In genomic region chr4:138480962-138481361, GRCm38 (mm10) we compare ENCODE assay signal across 20 mouse cellular contexts. TPM values are rescaled to one million over a fixed set of nuclear protein-coding genes. Genes with fewer than 3 reads are reported as not detected.
DNase-seq lines count a peak whose midpoint lies in the region; ATAC-seq and TF ChIP-seq lines count a peak whose summit lies in the region.
"Had no signal": no experiment of that assay in that cellular context is flagged by ENCODE, and none has a peak within 500 bp of the region (broad histone marks: within the 10 kb centered on the region; RNA-seq: fewer than 3 reads in every experiment).

No protein-coding gene starts in this region.

- peak; percentile 34 for DNase-seq in kidney, adult 2 months
- DNase-seq in kidney, postnatal 36 days = no peak
- DNase-seq in kidney, postnatal 0 days (ENCODE audit: low spot score) = peak; percentile 92
- no peak for DNase-seq in kidney, postnatal 10 days
- DNase-seq in lung, postnatal 4 days = no peak
- DNase-seq in midbrain, embryonic 11.5 days (ENCODE audit: low spot score, missing footprints) = peak; percentile 47
- DNase-seq: adrenal gland, adult 8-10 months; adrenal gland, postnatal 36 days; B cell, adult 2 months; cerebellum, adult 2 months; cerebellum, postnatal 10 days; gastrocnemius, adult 2 months; gastrocnemius, postnatal 25 days had no signal

- no peak overlapping the region for H3K4me3 ChIP-seq in kidney, adult 2 months (ENCODE audit: insufficient read depth, low read depth, low read length)
- H3K4me3 ChIP-seq in kidney, postnatal 0 days (replicated peaks; ENCODE audit: low read depth, low read length) = no peak overlapping the region
- H3K4me3 ChIP-seq in lung, embryonic 15.5 days = no peak overlapping the region
- no peak overlapping the region for H3K4me3 ChIP-seq in midbrain, embryonic 11.5 days (ENCODE audit: low read depth, low read length)
- no peak overlapping the region for H3K4me3 ChIP-seq in midbrain, embryonic 13.5 days (replicated peaks)
- H3K4me3 ChIP-seq: embryonic facial prominence, embryonic 10.5 days; gastrocnemius, adult 2 months; heart, embryonic 12.5 days had no signal

- ATAC-seq in kidney, postnatal 0 days (replicated peaks; ENCODE audit: low FRiP score, low read depth) = no peak
- peak; percentile 37; the same call in 1 of the 2 replicates for ATAC-seq in lung, embryonic 15.5 days (ENCODE audit: borderline replicate concordance, extremely low read depth, low FRiP score, low TSS enrichment)
- ATAC-seq in midbrain, embryonic 11.5 days (ENCODE audit: low FRiP score) = no peak
- no peak for ATAC-seq in midbrain, embryonic 13.5 days
- ATAC-seq: CD4-positive, CD25-positive, alpha-beta regulatory T cell, adult 4 months; forebrain, embryonic 14.5 days had no signal

- no peaks in the 10 kb centered on the region for H3K4me1 ChIP-seq in kidney, adult 2 months (ENCODE audit: control insufficient read depth, insufficient read depth, low read length)
- 0 out of 2 replicates have a peak, but pooled peaks cover 9% of the 10 kb centered on the region for H3K4me1 ChIP-seq in kidney, postnatal 0 days (replicated peaks; ENCODE audit: insufficient read depth, low read length)
- peaks cover 6% of the 10 kb centered on the region; the same call in 1 of the 2 replicates for H3K4me1 ChIP-seq in lung, embryonic 15.5 days
- no peaks in the 10 kb centered on the region for H3K4me1 ChIP-seq in midbrain, embryonic 11.5 days (ENCODE audit: control insufficient read depth, insufficient read depth, low read length)
- peaks cover 7% of the 10 kb centered on the region; the same call in 1 of the 2 replicates for H3K4me1 ChIP-seq in midbrain, embryonic 13.5 days (replicated peaks)
- H3K4me1 ChIP-seq: embryonic facial prominence, embryonic 10.5 days; heart, embryonic 12.5 days had no signal

- H3K9ac ChIP-seq in kidney, postnatal 0 days (ENCODE audit: low read depth, low read length) = no peak overlapping the region
- no peak overlapping the region for H3K9ac ChIP-seq in lung, embryonic 15.5 days
- H3K9ac ChIP-seq in midbrain, embryonic 11.5 days (ENCODE audit: low read length) = no peak overlapping the region
- no peak overlapping the region for H3K9ac ChIP-seq in midbrain, embryonic 13.5 days (replicated peaks)
- H3K9ac ChIP-seq: heart, embryonic 12.5 days had no signal

- no peak for TF ChIP-seq POLR2A in kidney, adult 2 months (IDR thresholded peaks at IDR 0.05; ENCODE audit: low read depth, low read length)

- no peak overlapping the region for H3K27ac ChIP-seq in kidney, adult 2 months (ENCODE audit: insufficient read depth, low read depth, low read length)
- 0 out of 2 replicates have a peak overlapping the region, but pooled peaks have one; percentile 15 for H3K27ac ChIP-seq in kidney, postnatal 0 days
- no peak overlapping the region for H3K27ac ChIP-seq in lung, embryonic 15.5 days
- no peak overlapping the region for H3K27ac ChIP-seq in midbrain, embryonic 11.5 days (ENCODE audit: low read depth, low read length)
- H3K27ac ChIP-seq in midbrain, embryonic 13.5 days = no peak overlapping the region
- H3K27ac ChIP-seq: embryonic facial prominence, embryonic 10.5 days; gastrocnemius, adult 2 months had no signal

- H3K4me2 ChIP-seq in kidney, postnatal 0 days (ENCODE audit: low read length) = no peak overlapping the region
- no peak overlapping the region for H3K4me2 ChIP-seq in lung, embryonic 15.5 days
- H3K4me2 ChIP-seq in midbrain, embryonic 11.5 days = no peak overlapping the region
- H3K4me2 ChIP-seq in midbrain, embryonic 13.5 days (replicated peaks) = no peak overlapping the region
- H3K4me2 ChIP-seq: heart, embryonic 12.5 days had no signal

- 17% methylated on average over 9 of the region's 9 CpGs for WGBS in kidney, adult 2 months
- 12% methylated on average over 9 of the region's 9 CpGs for WGBS in kidney, postnatal 0 days
- WGBS in lung, embryonic 15.5 days = 29% methylated on average over 9 of the region's 9 CpGs
- 68% methylated on average over 9 of the region's 9 CpGs for WGBS in midbrain, embryonic 11.5 days
- 62% methylated on average over 9 of the region's 9 CpGs for WGBS in midbrain, embryonic 13.5 days

- H3K36me3 ChIP-seq in kidney, adult 2 months (ENCODE audit: control insufficient read depth, insufficient read depth, low read length) = no peaks in the 10 kb centered on the region
- no peaks in the 10 kb centered on the region for H3K36me3 ChIP-seq in kidney, postnatal 0 days (ENCODE audit: insufficient read depth, low read length)
- no peaks in the 10 kb centered on the region for H3K36me3 ChIP-seq in lung, embryonic 15.5 days
- no peaks in the 10 kb centered on the region for H3K36me3 ChIP-seq in midbrain, embryonic 11.5 days (ENCODE audit: control insufficient read depth, insufficient read depth, low read length)
- H3K36me3 ChIP-seq in midbrain, embryonic 13.5 days = no peaks in the 10 kb centered on the region
- H3K36me3 ChIP-seq: embryonic facial prominence, embryonic 10.5 days; G1E; heart, embryonic 12.5 days had no signal

- H3K27me3 ChIP-seq in kidney, adult 2 months (replicated peaks; ENCODE audit: control insufficient read depth, insufficient read depth, low read length) = no peaks in the 10 kb centered on the region
- no peaks in the 10 kb centered on the region for H3K27me3 ChIP-seq in kidney, postnatal 0 days (ENCODE audit: insufficient read depth, low read length)
- peaks cover 3% of the 10 kb centered on the region; the same call in 1 of the 2 replicates for H3K27me3 ChIP-seq in lung, embryonic 15.5 days
- no peaks in the 10 kb centered on the region for H3K27me3 ChIP-seq in midbrain, embryonic 11.5 days (ENCODE audit: control insufficient read depth, insufficient read depth, low read length)
- H3K27me3 ChIP-seq in midbrain, embryonic 13.5 days = no peaks in the 10 kb centered on the region

- H3K9me3 ChIP-seq in kidney, postnatal 0 days (replicated peaks; ENCODE audit: low read length) = no peaks in the 10 kb centered on the region
- H3K9me3 ChIP-seq in lung, embryonic 15.5 days = no peaks in the 10 kb centered on the region
- no peaks in the 10 kb centered on the region for H3K9me3 ChIP-seq in midbrain, embryonic 11.5 days (ENCODE audit: control insufficient read depth, low read length)
- H3K9me3 ChIP-seq in midbrain, embryonic 13.5 days = no peaks in the 10 kb centered on the region
- H3K9me3 ChIP-seq: embryonic facial prominence, embryonic 10.5 days; heart, embryonic 12.5 days had no signal

- TF ChIP-seq CTCF in kidney, adult 2 months (conservative IDR thresholded peaks at IDR 0.05; ENCODE audit: insufficient read depth, insufficient read length, low read depth, low read length) = no peak
- TF ChIP-seq CTCF in kidney, postnatal 0 days (IDR thresholded peaks at IDR 0.05; ENCODE audit: low read depth) = no peak

RNA-seq across cellular contexts. Expression of gene Camk2n1, which starts 26.8 kb away (rescaled TPM):
- polyA plus RNA-seq in kidney, adult 2 months (2012; rRNA removed) = 39.6 and 40.1 TPM in 2 replicates
- polyA plus RNA-seq in kidney, postnatal 0 days (2015; fragmentation: Nextera tagmentation; extraction: Ambion mirVana) = 13.8 and 14.5 TPM in 2 replicates
- 2.8 and 2.9 TPM in 2 replicates for polyA plus RNA-seq in lung, embryonic 15.5 days (2015; fragmentation: Nextera tagmentation; extraction: Ambion mirVana)
- 6.0 and 6.1 TPM in 2 replicates for polyA plus RNA-seq in midbrain, embryonic 11.5 days (2014; fragmentation: Nextera tagmentation; extraction: Ambion mirVana)
- polyA plus RNA-seq in midbrain, embryonic 13.5 days (2015; fragmentation: Nextera tagmentation; extraction: Ambion mirVana) = 13.0 and 13.4 TPM in 2 replicates

RNA-seq across cellular contexts. Expression of gene Mul1, which starts 46.5 kb away (rescaled TPM):
- polyA plus RNA-seq in kidney, adult 2 months (2012; rRNA removed) = 31.3 and 31.8 TPM in 2 replicates
- polyA plus RNA-seq in kidney, postnatal 0 days (2015; fragmentation: Nextera tagmentation; extraction: Ambion mirVana) = 23.6 and 25.3 TPM in 2 replicates
- polyA plus RNA-seq in lung, embryonic 15.5 days (2015; fragmentation: Nextera tagmentation; extraction: Ambion mirVana) = 17.6 and 18.3 TPM in 2 replicates
- 17.9 and 18.5 TPM in 2 replicates for polyA plus RNA-seq in midbrain, embryonic 11.5 days (2014; fragmentation: Nextera tagmentation; extraction: Ambion mirVana)
- polyA plus RNA-seq in midbrain, embryonic 13.5 days (2015; fragmentation: Nextera tagmentation; extraction: Ambion mirVana) = 18.3 and 19.9 TPM in 2 replicates

Comparison
In these comparisons a context has a peak if more than half of its experiments do, and no peak if none do; other contexts are left out.
1. DNase-seq: peak in kidney, adult 2 months (single experiment), kidney, postnatal 0 days (single experiment) and midbrain, embryonic 11.5 days (single experiment); none in kidney, postnatal 36 days (0 of 2), kidney, postnatal 10 days (single experiment) and lung, postnatal 4 days (0 of 2).